Mouse (Mus musculus): ENCODE measurements at regions not wholly inside any gene's neighbourhood (a gene's known extent, or its start where the extent isn't known, plus 50 kb on each side); places are given as distances from the start of the nearest gene placed in this dataset.

- Histone ChIP-seq H3K27ac (ENCODE audit: control insufficient read depth, low read depth, low read length) (no peak overlapping the region), H3K4me1 (ENCODE audit: control insufficient read depth in 1 of 2, insufficient read depth in 2 of 2, low read length in 2 of 2) (no peaks in the 10 kb centered on the region), H3K27me3 (ENCODE audit: control insufficient read depth in 1 of 2, insufficient read depth in 2 of 2, low read length in 2 of 2) (no peaks in the 10 kb centered on the region), H3K36me3 (ENCODE audit: control insufficient read depth in 1 of 2, insufficient read depth in 2 of 2, low read length in 2 of 2) (no peaks in the 10 kb centered on the region), H3K4me3 (ENCODE audit: control insufficient read depth in 1 of 2, insufficient read depth in 1 of 2, low read depth in 2 of 2, low read length in 2 of 2) (no peak overlapping the region), H3K79me2 (ENCODE audit: control insufficient read depth, insufficient read depth, low read length, poor library complexity) (no peaks in the 10 kb centered on the region), H3K9me3 (replicated peaks; ENCODE audit: insufficient read depth, low read length) (no peaks in the 10 kb centered on the region), H3K9ac (ENCODE audit: control insufficient read depth, low read depth, low read length, poor library complexity, severe bottlenecking) (no peak overlapping the region)
- TF ChIP-seq CHD2 (IDR thresholded peaks at IDR 0.05; ENCODE audit: low read length) = no peak
- TF ChIP-seq SMC3 (IDR thresholded peaks at IDR 0.05; ENCODE audit: low read depth, low read length) = no peak
- no peak for TF ChIP-seq GATA1 (IDR thresholded peaks at IDR 0.05; ENCODE audit: low read depth, low read length)
- no peak for TF ChIP-seq TBP (IDR thresholded peaks at IDR 0.05; ENCODE audit: low read depth, low read length)
- TF ChIP-seq TCF12 (IDR thresholded peaks at IDR 0.05; ENCODE audit: low read depth, low read length) = no peak
- TF ChIP-seq MEF2A (IDR thresholded peaks at IDR 0.05; ENCODE audit: extremely low read depth, insufficient replicate concordance, low read depth, low read length, poor library complexity, severe bottlenecking) = no peak
- TF ChIP-seq ZKSCAN1 (IDR thresholded peaks at IDR 0.05; ENCODE audit: low read depth, low read length) = no peak
- no peak for TF ChIP-seq CTCF (IDR thresholded peaks at IDR 0.05 in 2 of 3, conservative IDR thresholded peaks at IDR 0.05 in 1 of 3; ENCODE audit: control insufficient read depth in 1 of 3, insufficient read depth in 1 of 3, low read depth in 2 of 3, low read length in 3 of 3, poor library complexity in 1 of 3, severe bottlenecking in 1 of 3)
- TF ChIP-seq RCOR1 (IDR thresholded peaks at IDR 0.05; ENCODE audit: low read depth, low read length) = no peak
- no peak for TF ChIP-seq HCFC1 (IDR thresholded peaks at IDR 0.05; ENCODE audit: low read depth, low read length)
- no peak for TF ChIP-seq CHD1 (IDR thresholded peaks at IDR 0.05; ENCODE audit: low read depth, low read length)
- no peak for TF ChIP-seq NELFE (IDR thresholded peaks at IDR 0.05; ENCODE audit: low read depth, low read length)
- TF ChIP-seq ETS1 (IDR thresholded peaks at IDR 0.05; ENCODE audit: low read depth, low read length) = no peak
- no peak for DNase-seq (ENCODE audit: low read depth, low spot score)
Observed at GRCm38 (mm10) chr5:118880546-118880945, 320.1 kb downstream of the Med13l start.

- H3K27me3 ChIP-seq (ENCODE audit: control insufficient read depth in 1 of 2, insufficient read depth in 2 of 2, low read length in 2 of 2) = no peaks in the 10 kb centered on the region
- H3K79me2 ChIP-seq (ENCODE audit: control insufficient read depth, insufficient read depth, low read length, poor library complexity) = no peaks in the 10 kb centered on the region
- no peak overlapping the region for H3K4me3 ChIP-seq (ENCODE audit: control insufficient read depth in 1 of 2, insufficient read depth in 1 of 2, low read depth in 2 of 2, low read length in 2 of 2)
- DNase-seq (ENCODE audit: low read depth, low spot score) = no peak
- H3K4me1 ChIP-seq (ENCODE audit: control insufficient read depth in 1 of 2, insufficient read depth in 2 of 2, low read length in 2 of 2) = no peaks in the 10 kb centered on the region
- H3K27ac ChIP-seq (ENCODE audit: control insufficient read depth, low read depth, low read length) = no peak overlapping the region
- H3K9ac ChIP-seq (ENCODE audit: control insufficient read depth, low read depth, low read length, poor library complexity, severe bottlenecking) = no peak overlapping the region
- no peaks in the 10 kb centered on the region for H3K9me3 ChIP-seq (replicated peaks; ENCODE audit: insufficient read depth, low read length)
- no peaks in the 10 kb centered on the region for H3K36me3 ChIP-seq (ENCODE audit: control insufficient read depth in 1 of 2, insufficient read depth in 2 of 2, low read length in 2 of 2)
- no peak for TF ChIP-seq USF1 (IDR thresholded peaks at IDR 0.05; ENCODE audit: low read depth, low read length)
- no peak for TF ChIP-seq ELF1 (IDR thresholded peaks at IDR 0.05; ENCODE audit: low read depth, low read length)
- TF ChIP-seq ZKSCAN1 (IDR thresholded peaks at IDR 0.05; ENCODE audit: low read depth, low read length) = no peak
- TF ChIP-seq GATA1 (IDR thresholded peaks at IDR 0.05; ENCODE audit: low read depth, low read length) = no peak
- no peak for TF ChIP-seq MYC (IDR thresholded peaks at IDR 0.05; ENCODE audit: low read depth, low read length)
- no peak for TF ChIP-seq POLR2AphosphoS2 (IDR thresholded peaks at IDR 0.05; ENCODE audit: low read length)
- no peak for TF ChIP-seq CHD1 (IDR thresholded peaks at IDR 0.05; ENCODE audit: low read depth, low read length)
- no peak for TF ChIP-seq SMC3 (IDR thresholded peaks at IDR 0.05; ENCODE audit: low read depth, low read length)
- no peak for TF ChIP-seq TAL1 (IDR thresholded peaks at IDR 0.05; ENCODE audit: low read length)
- TF ChIP-seq TBP (IDR thresholded peaks at IDR 0.05; ENCODE audit: low read depth, low read length) = no peak
- no peak for TF ChIP-seq ZNF384 (IDR thresholded peaks at IDR 0.05; ENCODE audit: low read depth, low read length)
- TF ChIP-seq ZMIZ1 (IDR thresholded peaks at IDR 0.05; ENCODE audit: low read depth, low read length) = no peak
- no peak for TF ChIP-seq BHLHE40 (IDR thresholded peaks at IDR 0.05; ENCODE audit: borderline replicate concordance, low read depth, low read length)
Observed at GRCm38 (mm10) chr5:118881886-118882285, 321.4 kb downstream of the Med13l start.
